Mouse (Mus musculus) macrophage (primary cell): ENCODE data around the gene Arhgap44. TPM values are rescaled to one million over a fixed set of nuclear protein-coding genes. Genes with fewer than 3 reads are reported as not detected.

Source experiments
- H3K27ac ChIP-seq: fragments of 350-480 bp; formaldehyde crosslinking; 2 replicates; pipeline ENCODE4 v1.9.0; 2021
- H3K36me3 ChIP-seq: fragments of 350-480 bp; formaldehyde crosslinking; 2 replicates; pipeline ENCODE4 v1.9.0; 2021; ENCODE audit errors: inconsistent target
- H3K4me3 ChIP-seq: fragments of 350-480 bp; formaldehyde crosslinking; 2 replicates; pipeline ENCODE4 v1.9.0; 2021; ENCODE audit errors: inconsistent target
- H3K79me2 ChIP-seq: fragments of 350-480 bp; formaldehyde crosslinking; 2 replicates; pipeline ENCODE4 v1.9.0; 2021; ENCODE audit errors: inconsistent target
- WGBS: methylation state at CpG from one replicate; pipeline ENCODE4 v1.1.7; 2026; ENCODE audit warnings: inconsistent platforms; ENCODE audit not compliant: missing documents; 5-methylcytosine and 5-hydroxymethylcytosine counted together
- polyA plus RNA-seq: library from polyadenylated mRNA; stranded (reverse); fragments of 250-400 nt; gene quantifications from 3 replicates; pipeline ENCODE4 v1.2.4, GENCODE M21; 2018; ENCODE audit warnings: inconsistent platforms

Gene Arhgap44
- polyA plus RNA-seq, 1 experiment from 2014 or later: not detected

GRCm38 (mm10) chr11:65080761-65081160 is 82.0 kb downstream of the Arhgap44 start:
- 92% methylated on average over 6 of the region's 8 CpGs for WGBS
- Histone ChIP-seq H3K27ac (no peak overlapping the region), H3K79me2 (no peaks in the 10 kb centered on the region), H3K36me3 (no peaks in the 10 kb centered on the region), H3K4me3 (no peak overlapping the region)

- 86% methylated on average over 3 of the region's 3 CpGs for WGBS
- H3K36me3 ChIP-seq: no peaks in the 10 kb centered on the region
- H3K79me2 ChIP-seq: no peaks in the 10 kb centered on the region
- H3K27ac ChIP-seq: no peak overlapping the region
- H3K4me3 ChIP-seq: no peak overlapping the region
Measured at GRCm38 (mm10) chr11:65080274-65080673, 82.5 kb downstream of the Arhgap44 start.

DNA sequence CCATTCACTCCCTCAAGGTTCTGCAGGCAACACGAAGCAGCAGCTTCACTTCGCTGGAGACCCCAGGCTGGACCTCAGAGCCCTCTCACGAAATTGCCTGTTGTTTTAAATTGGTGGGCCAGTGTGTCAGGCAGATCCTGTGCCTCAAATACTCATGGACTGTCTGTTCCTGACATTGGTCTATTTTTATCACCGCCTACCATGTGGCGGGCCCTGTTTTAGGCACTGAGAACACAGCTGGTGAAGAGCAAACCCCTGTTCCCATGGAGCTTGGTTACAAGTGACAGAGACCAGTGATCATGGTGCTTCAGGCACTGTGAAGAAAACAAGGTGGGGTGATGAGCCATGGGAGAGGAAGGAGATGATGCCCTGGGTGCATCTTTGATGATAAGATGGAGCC is 93.2 kb downstream of the Arhgap44 start:
- no peaks in the 10 kb centered on the region for H3K36me3 ChIP-seq
- H3K4me3 ChIP-seq: no peak overlapping the region
- no peak overlapping the region for H3K27ac ChIP-seq
- no peaks in the 10 kb centered on the region for H3K79me2 ChIP-seq
- 87% methylated on average over 5 of the region's 5 CpGs for WGBS

DNA sequence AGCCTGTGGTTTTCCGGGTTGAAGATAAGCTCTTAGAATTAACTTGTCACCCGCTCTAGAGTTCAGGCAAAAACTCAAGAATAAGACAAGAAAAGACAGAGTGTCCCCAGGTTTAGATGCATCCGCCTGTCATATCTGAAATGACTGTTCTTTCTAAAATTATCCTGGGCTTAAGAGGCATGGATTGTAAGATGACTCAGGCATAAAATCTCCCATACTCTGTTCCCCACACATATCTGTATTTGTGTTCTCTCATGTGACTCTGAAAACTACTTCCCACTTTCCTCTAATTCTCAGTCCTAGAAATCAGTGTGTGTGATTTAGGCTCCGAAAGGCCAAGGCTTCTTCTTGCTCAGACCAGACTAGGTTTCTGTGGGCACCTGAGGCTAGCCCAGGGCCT is 93.7 kb downstream of the Arhgap44 start:
- 94% methylated on average over 4 of the region's 4 CpGs for WGBS

GRCm38 (mm10) chr11:65065201-65065600 is 97.6 kb downstream of the Arhgap44 start:
- Histone ChIP-seq H3K36me3 (no peaks in the 10 kb centered on the region), H3K27ac (no peak overlapping the region), H3K4me3 (no peak overlapping the region), H3K79me2 (no peaks in the 10 kb centered on the region)
- 88% methylated on average over 13 of the region's 13 CpGs for WGBS

More for the DNA sequence above, 93.7 kb downstream of the Arhgap44 start:
- Histone ChIP-seq H3K4me3 (no peak overlapping the region), H3K36me3 (no peaks in the 10 kb centered on the region), H3K27ac (no peak overlapping the region), H3K79me2 (no peaks in the 10 kb centered on the region)

DNA sequence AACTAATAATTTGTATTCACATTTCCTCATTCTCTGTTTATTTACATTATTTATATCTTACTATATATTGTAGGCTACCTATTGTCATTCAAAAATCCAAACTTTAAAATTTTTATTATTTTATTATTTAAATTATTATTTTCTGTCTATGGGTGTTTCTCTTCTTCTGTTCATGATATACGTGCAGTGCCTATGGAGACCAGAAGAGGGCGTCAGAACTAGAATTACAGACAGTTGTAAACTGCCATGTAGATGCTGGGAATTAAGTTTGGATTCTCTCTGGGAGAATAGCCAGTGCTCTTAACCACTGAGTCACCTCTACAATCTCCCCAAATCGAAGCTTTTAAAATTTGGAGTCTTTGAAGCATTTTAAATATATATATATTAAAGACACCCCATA is 101.3 kb downstream of the Arhgap44 start:
- Histone ChIP-seq H3K4me3 (no peak overlapping the region), H3K79me2 (no peaks in the 10 kb centered on the region), H3K27ac (no peak overlapping the region), H3K36me3 (no peaks in the 10 kb centered on the region)
- 58% methylated on average over 3 of the region's 3 CpGs for WGBS

GRCm38 (mm10) chr11:65059531-65059930 is 103.2 kb downstream of the Arhgap44 start:
- H3K4me3 ChIP-seq: no peak overlapping the region
- no peak overlapping the region for H3K27ac ChIP-seq
- WGBS: 92% methylated on average over 12 of the region's 12 CpGs
- H3K36me3 ChIP-seq: no peaks in the 10 kb centered on the region
- H3K79me2 ChIP-seq: no peaks in the 10 kb centered on the region

DNA sequence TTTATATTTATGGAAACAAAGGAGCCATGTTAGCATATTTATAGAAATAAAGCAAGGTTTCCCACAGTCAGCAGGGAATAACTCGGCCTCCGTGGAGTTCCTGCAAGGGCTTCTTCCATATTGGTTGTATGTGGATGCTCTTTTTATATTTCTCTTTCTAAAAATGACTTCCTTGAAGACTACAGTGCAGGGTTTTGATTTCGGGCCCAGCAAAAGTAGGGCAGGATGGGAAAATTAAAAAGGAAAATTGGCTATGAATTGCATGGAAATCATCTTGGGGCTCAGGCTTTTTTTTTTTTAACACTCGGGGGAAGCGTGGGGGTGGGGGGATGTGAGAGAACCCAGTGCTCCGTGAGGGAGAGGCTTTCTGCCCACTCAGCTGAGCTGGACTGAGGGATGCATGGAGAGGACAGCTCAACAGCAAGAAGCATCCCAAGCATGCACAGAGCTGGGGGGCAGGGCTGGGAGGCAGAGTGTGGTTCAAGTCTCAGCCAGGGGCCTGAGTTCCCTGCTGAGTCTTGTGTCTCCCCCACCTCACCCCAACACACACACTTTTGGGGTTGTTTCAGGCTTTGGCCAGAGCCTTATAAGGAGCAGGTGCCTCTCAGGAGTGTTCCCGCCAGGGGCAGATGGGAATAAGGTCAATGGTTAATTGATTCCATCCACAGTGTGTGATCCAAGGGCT is 104.4 kb downstream of the Arhgap44 start:
- Histone ChIP-seq H3K79me2 (no peaks in the 10 kb centered on the region), H3K36me3 (no peaks in the 10 kb centered on the region), H3K27ac (no peak overlapping the region), H3K4me3 (no peak overlapping the region)
- WGBS: 88% methylated on average over 7 of the region's 7 CpGs

DNA sequence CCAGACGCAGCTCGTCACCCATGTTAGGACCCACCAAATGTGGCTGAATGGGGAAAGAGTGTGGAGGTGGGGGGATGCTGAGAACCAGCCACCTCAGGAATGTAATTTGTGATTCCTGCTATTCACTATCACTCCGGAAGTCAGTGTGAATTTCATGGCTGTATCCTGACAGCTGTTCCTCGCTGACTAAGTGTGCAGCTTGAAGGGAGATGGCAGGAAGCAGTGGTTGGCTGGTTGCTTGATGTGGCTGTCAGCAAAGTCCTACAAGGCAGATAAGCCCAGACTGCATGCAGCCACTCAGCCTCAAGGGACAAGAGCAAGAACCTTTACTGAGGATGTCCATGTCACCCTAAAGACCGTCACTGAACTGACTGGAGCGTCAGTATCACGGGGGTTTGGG is 107.2 kb downstream of the Arhgap44 start:
- no peak overlapping the region for H3K4me3 ChIP-seq
- no peak overlapping the region for H3K27ac ChIP-seq
- H3K79me2 ChIP-seq: no peaks in the 10 kb centered on the region
- WGBS: 83% methylated on average over 7 of the region's 7 CpGs
- H3K36me3 ChIP-seq: no peaks in the 10 kb centered on the region

DNA sequence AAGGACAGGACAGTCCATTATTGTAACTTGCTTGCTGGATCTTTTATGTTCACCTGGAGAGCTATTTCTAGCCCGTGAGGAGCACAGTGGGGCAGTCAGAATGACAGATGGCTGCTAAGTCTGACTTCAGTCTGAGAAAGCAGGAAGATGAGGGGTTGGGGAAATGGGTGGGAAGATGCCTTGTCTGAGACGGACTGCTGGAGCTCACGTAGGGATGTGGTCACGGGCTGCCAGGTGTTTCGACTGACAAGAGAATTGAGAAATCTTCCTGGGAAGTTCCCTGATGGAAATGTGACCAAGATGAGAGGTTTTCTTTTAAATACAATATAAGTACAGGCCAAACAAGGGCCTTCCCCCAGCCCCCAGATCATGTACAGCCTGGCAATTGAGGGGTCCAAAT is 108.5 kb downstream of the Arhgap44 start:
- Histone ChIP-seq H3K79me2 (no peaks in the 10 kb centered on the region), H3K36me3 (no peaks in the 10 kb centered on the region), H3K27ac (no peak overlapping the region), H3K4me3 (no peak overlapping the region)
- 65% methylated on average over 5 of the region's 5 CpGs for WGBS

DNA sequence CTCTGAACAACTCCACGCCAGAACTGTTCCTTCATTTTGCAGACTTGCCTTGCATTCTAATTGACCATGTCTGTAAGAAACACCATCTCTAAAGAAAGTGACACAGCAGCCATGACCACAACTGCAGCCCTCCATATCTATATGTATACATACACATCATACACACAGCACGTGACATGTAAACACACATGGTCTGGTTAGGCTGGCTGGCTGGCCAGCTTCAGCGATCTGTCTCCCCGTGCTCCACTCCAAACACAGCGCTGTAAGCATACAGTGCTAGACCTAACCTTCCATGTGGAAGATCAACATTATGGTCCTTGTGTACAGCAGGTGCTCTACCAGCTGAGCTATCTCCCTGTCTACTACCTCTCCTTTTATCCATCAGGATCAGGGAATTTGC is 111.9 kb downstream of the Arhgap44 start:
- Histone ChIP-seq H3K36me3 (no peaks in the 10 kb centered on the region), H3K79me2 (no peaks in the 10 kb centered on the region), H3K27ac (no peak overlapping the region), H3K4me3 (no peak overlapping the region)
- WGBS: 94% methylated on average over 5 of the region's 5 CpGs

DNA sequence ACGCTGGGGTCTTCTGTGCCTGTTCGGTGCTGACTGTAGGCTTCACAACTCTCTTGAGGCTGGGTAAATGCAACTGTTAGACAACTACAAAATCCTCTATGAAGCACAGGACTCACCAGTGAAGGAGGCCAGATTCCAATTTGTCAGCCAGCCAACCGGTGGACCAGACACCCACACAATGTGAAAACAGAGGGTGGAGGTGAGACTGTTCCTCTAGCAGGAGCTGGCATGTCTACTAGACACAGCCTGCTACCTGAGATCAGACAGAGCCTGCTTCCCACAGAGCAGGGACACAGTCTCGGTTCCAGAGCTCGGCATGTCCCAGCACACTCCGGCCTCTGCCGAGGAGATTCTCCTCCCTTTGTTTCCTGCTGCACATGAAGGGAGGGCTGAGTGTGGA is 113.7 kb downstream of the Arhgap44 start:
- WGBS: 95% methylated on average over 7 of the region's 7 CpGs
- Histone ChIP-seq H3K4me3 (no peak overlapping the region), H3K27ac (no peak overlapping the region), H3K36me3 (no peaks in the 10 kb centered on the region), H3K79me2 (no peaks in the 10 kb centered on the region)

- H3K4me3 ChIP-seq: no peak overlapping the region
- no peaks in the 10 kb centered on the region for H3K36me3 ChIP-seq
- H3K79me2 ChIP-seq: no peaks in the 10 kb centered on the region
- no peak overlapping the region for H3K27ac ChIP-seq
- WGBS: 95% methylated on average over 6 of the region's 6 CpGs
Measured at GRCm38 (mm10) chr11:65040556-65040955, 122.2 kb downstream of the Arhgap44 start.

GRCm38 (mm10) chr11:65039517-65040095 is 123.2 kb downstream of the Arhgap44 start:
- Histone ChIP-seq H3K4me3 (no peak overlapping the region), H3K27ac (no peak overlapping the region), H3K36me3 (no peaks in the 10 kb centered on the region), H3K79me2 (no peaks in the 10 kb centered on the region)
- WGBS: 80% methylated on average over 12 of the region's 12 CpGs

DNA sequence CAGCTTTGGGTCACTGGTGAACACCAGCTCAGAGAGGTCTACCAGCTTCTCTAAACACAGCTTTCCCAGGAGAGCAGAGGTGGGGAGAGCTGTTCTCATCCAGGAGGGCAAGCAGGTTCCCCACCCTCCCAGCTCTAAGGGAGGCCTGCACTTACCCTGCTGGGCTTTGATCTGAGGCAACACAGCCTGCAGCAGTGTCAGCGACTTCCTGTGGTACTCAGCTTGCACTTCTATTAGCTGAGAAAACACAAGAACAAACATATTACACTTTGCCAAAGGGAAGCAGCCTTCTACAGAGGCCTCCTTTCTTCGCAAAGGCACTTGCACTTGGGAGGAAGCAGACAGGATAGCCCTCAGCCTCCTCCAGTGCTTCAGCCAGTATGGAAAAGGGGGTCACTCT is 123.8 kb downstream of the Arhgap44 start:
- Histone ChIP-seq H3K79me2 (no peaks in the 10 kb centered on the region), H3K27ac (no peak overlapping the region), H3K4me3 (no peak overlapping the region), H3K36me3 (no peaks in the 10 kb centered on the region)
- WGBS: 19% methylated on average over 2 of the region's 2 CpGs

DNA sequence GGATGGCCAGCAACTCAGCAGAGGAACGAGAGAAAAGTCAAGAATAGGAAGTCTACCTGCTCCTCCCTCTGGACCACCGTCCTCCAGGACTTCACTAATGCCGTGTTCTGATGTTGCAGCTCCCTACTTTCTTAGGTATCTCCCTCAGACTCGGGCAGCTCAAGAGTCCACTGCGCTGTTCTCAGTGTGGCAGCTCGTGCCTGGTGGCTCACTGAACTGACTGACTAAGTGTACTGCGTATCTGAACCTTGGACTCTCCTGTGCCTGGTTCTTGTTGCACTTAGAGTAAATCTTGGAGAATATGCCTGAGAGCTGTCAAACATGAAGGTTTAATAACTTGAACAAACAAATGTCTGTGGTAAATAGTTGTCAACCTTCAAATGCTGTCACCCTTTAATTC is 130.5 kb downstream of the Arhgap44 start:
- H3K79me2 ChIP-seq: no peaks in the 10 kb centered on the region
- no peaks in the 10 kb centered on the region for H3K36me3 ChIP-seq
- H3K27ac ChIP-seq: no peak overlapping the region
- no peak overlapping the region for H3K4me3 ChIP-seq
- WGBS: 86% methylated on average over 7 of the region's 7 CpGs
